Mouse (Mus musculus): ENCODE data around the gene Popdc2.

Gene Popdc2

GRCm38 (mm10) chr16:38354185-38354913, 7.7 kb upstream of the Popdc2 start:
- CTCF ChIA-PET = no interaction called here

- CTCF ChIA-PET = no interaction called here
Measured at GRCm38 (mm10) chr16:38358256-38358812, 3.7 kb upstream of the Popdc2 start.

GRCm38 (mm10) chr16:38359241-38359640, 2.8 kb upstream of the Popdc2 start:
- CTCF ChIA-PET = no interaction called here

GRCm38 (mm10) chr16:38359857-38360256, 2.2 kb upstream of the Popdc2 start:
- CTCF ChIA-PET = interaction anchor here (0.6 kb wide), 1 partner anchor 151 kb away, joined by 3 read pairs; no protein-coding TSS in a partner anchor

GRCm38 (mm10) chr16:38360317-38360716, 1.7 kb upstream of the Popdc2 start:
- CTCF ChIA-PET = no interaction called here

- CTCF ChIA-PET = no interaction called here
Measured at GRCm38 (mm10) chr16:38362493-38363255, 665 bp downstream of the Popdc2 start.

- CTCF ChIA-PET = no interaction called here
Measured at GRCm38 (mm10) chr16:38363256-38363595, 1.2 kb downstream of the Popdc2 start.

GRCm38 (mm10) chr16:38363657-38364056, 1.6 kb downstream of the Popdc2 start:
- CTCF ChIA-PET = no interaction called here

GRCm38 (mm10) chr16:38365390-38365789, 3.4 kb downstream of the Popdc2 start:
- CTCF ChIA-PET = no interaction called here

- CTCF ChIA-PET = no interaction called here
Measured at GRCm38 (mm10) chr16:38366231-38366630, 4.2 kb downstream of the Popdc2 start.

GRCm38 (mm10) chr16:38368336-38368735, 6.3 kb downstream of the Popdc2 start:
- CTCF ChIA-PET = no interaction called here

GRCm38 (mm10) chr16:38369000-38369399, 7.0 kb downstream of the Popdc2 start:
- CTCF ChIA-PET = no interaction called here

- CTCF ChIA-PET = no interaction called here
Measured at GRCm38 (mm10) chr16:38369431-38369830, 7.4 kb downstream of the Popdc2 start.

- CTCF ChIA-PET = no interaction called here
Measured at GRCm38 (mm10) chr16:38369992-38370484, 8.0 kb downstream of the Popdc2 start.

GRCm38 (mm10) chr16:38370633-38371374, 8.8 kb downstream of the Popdc2 start:
- CTCF ChIA-PET = no interaction called here

GRCm38 (mm10) chr16:38371705-38372296, 9.8 kb downstream of the Popdc2 start:
- CTCF ChIA-PET = no interaction called here

- CTCF ChIA-PET = interaction anchor here (0.6 kb wide), 1 partner anchor 327 kb away, joined by 8 read pairs; no protein-coding TSS in a partner anchor
Measured at GRCm38 (mm10) chr16:38372876-38373275, 10.9 kb downstream of the Popdc2 start.

- CTCF ChIA-PET = interaction anchor here (0.6 kb wide), 1 partner anchor 327 kb away, joined by 8 read pairs; no protein-coding TSS in a partner anchor
Measured at GRCm38 (mm10) chr16:38373439-38373838, 11.4 kb downstream of the Popdc2 start.

GRCm38 (mm10) chr16:38373941-38374340, 11.9 kb downstream of the Popdc2 start:
- CTCF ChIA-PET = no interaction called here

- CTCF ChIA-PET = no interaction called here
Measured at GRCm38 (mm10) chr16:38374379-38375140, 12.6 kb downstream of the Popdc2 start.

- CTCF ChIA-PET = interaction anchor here (0.7 kb wide), 1 partner anchor 127 kb away, joined by 5 read pairs; no protein-coding TSS in a partner anchor
Measured at GRCm38 (mm10) chr16:38375182-38375581, 13.2 kb downstream of the Popdc2 start.
